In genomic region chr2:78388001-78388400, GRCm38 (mm10) we compare ENCODE assay signal across 15 mouse cellular contexts.
DNase-seq lines count a peak whose midpoint lies in the region; ATAC-seq and TF ChIP-seq lines count a peak whose summit lies in the region.
"Had no signal": no experiment of that assay in that cellular context is flagged by ENCODE, and none has a peak within 500 bp of the region (broad histone marks: within the 10 kb centered on the region; RNA-seq: fewer than 3 reads in every experiment).

No protein-coding gene starts in this region.

- H3K4me2 ChIP-seq in forebrain, embryonic 15.5 days (replicated peaks), result no peak overlapping the region
- H3K4me2 ChIP-seq in forebrain, embryonic 12.5 days, result no peak overlapping the region
- H3K4me2 ChIP-seq: heart, embryonic 15.5 days; limb, embryonic 13.5 days had no signal

- no peaks in the 10 kb centered on the region for H3K9me3 ChIP-seq in forebrain, embryonic 15.5 days
- no peaks in the 10 kb centered on the region for H3K9me3 ChIP-seq in forebrain, embryonic 12.5 days
- H3K9me3 ChIP-seq: heart, embryonic 15.5 days; limb, embryonic 13.5 days; midbrain, embryonic 10.5 days had no signal

- H3K36me3 ChIP-seq in forebrain, embryonic 15.5 days, result no peaks in the 10 kb centered on the region
- H3K36me3 ChIP-seq in forebrain, embryonic 12.5 days (replicated peaks), result no peaks in the 10 kb centered on the region
- H3K36me3 ChIP-seq: heart, embryonic 15.5 days; limb, embryonic 13.5 days; midbrain, embryonic 10.5 days had no signal

- DNase-seq in layer of hippocampus, adult 18-20 months (ENCODE audit: low spot score in 2 of 2), result peak; percentile 52 to 72
- peak; percentile 18 to 33 for DNase-seq in left cerebral cortex, postnatal 10 days (ENCODE audit: extremely low spot score in 1 of 2, low spot score in 2 of 2)
- peak; percentile 3 for DNase-seq in right cerebral cortex, postnatal 4 days
- no peak for DNase-seq in lung, adult 2 months
- DNase-seq in gastrocnemius, adult 18-20 months (ENCODE audit: low spot score), result no peak
- DNase-seq in cerebellum, adult 9-10 months, result no peak
- DNase-seq: adrenal gland, postnatal 25 days; cerebellum, adult 11 months had no signal

- intact Hi-C loops in left cerebral cortex, postnatal 10 days (cut with DNase I), result no loop called here

- no peak for TF ChIP-seq CTCF in lung, adult 2 months (IDR thresholded peaks at IDR 0.05; ENCODE audit: insufficient read depth, low read length)

- no peak overlapping the region for H3K9ac ChIP-seq in forebrain, embryonic 15.5 days (replicated peaks)
- no peak overlapping the region for H3K9ac ChIP-seq in forebrain, embryonic 12.5 days
- H3K9ac ChIP-seq: heart, embryonic 15.5 days; limb, embryonic 13.5 days had no signal

- 0 out of 2 replicates have a peak, but pooled peaks have one; percentile 51 for ATAC-seq in forebrain, embryonic 15.5 days (replicated peaks)
- no peak for ATAC-seq in forebrain, embryonic 12.5 days (ENCODE audit: low FRiP score)
- ATAC-seq: hindbrain, embryonic 16.5 days had no signal

- no peaks in the 10 kb centered on the region for H3K27me3 ChIP-seq in forebrain, embryonic 15.5 days
- H3K27me3 ChIP-seq in forebrain, embryonic 12.5 days, result no peaks in the 10 kb centered on the region
- H3K27me3 ChIP-seq: heart, embryonic 15.5 days; limb, embryonic 13.5 days had no signal

- 78% methylated on average over 4 of the region's 4 CpGs for WGBS in forebrain, embryonic 15.5 days
- WGBS in forebrain, embryonic 12.5 days, result 79% methylated on average over 4 of the region's 4 CpGs
- WGBS in lung, adult 2 months, result 59% methylated on average over 4 of the region's 4 CpGs

- H3K4me3 ChIP-seq in forebrain, embryonic 15.5 days, result no peak overlapping the region
- no peak overlapping the region for H3K4me3 ChIP-seq in forebrain, embryonic 12.5 days (replicated peaks)
- H3K4me3 ChIP-seq in lung, adult 2 months (replicated peaks; ENCODE audit: extremely low read depth, low read depth, low read length), result no peak overlapping the region
- H3K4me3 ChIP-seq: erythroblast, embryonic 14.5 days; heart, embryonic 15.5 days; limb, embryonic 13.5 days; midbrain, embryonic 10.5 days had no signal

- no peaks in the 10 kb centered on the region for H3K4me1 ChIP-seq in forebrain, embryonic 15.5 days
- H3K4me1 ChIP-seq in forebrain, embryonic 12.5 days, result no peaks in the 10 kb centered on the region; the same call in 1 of the 2 replicates
- no peaks in the 10 kb centered on the region for H3K4me1 ChIP-seq in lung, adult 2 months (ENCODE audit: control insufficient read depth, insufficient read depth, low read length)
- H3K4me1 ChIP-seq: heart, embryonic 15.5 days had no signal

- no peak for TF ChIP-seq POLR2A in lung, adult 2 months (IDR thresholded peaks at IDR 0.05; ENCODE audit: borderline replicate concordance, extremely low read depth, low read depth, low read length)

- no peak overlapping the region for H3K27ac ChIP-seq in forebrain, embryonic 15.5 days (replicated peaks)
- H3K27ac ChIP-seq in forebrain, embryonic 12.5 days, result no peak overlapping the region
- H3K27ac ChIP-seq: heart, embryonic 15.5 days; limb, embryonic 13.5 days; midbrain, embryonic 10.5 days had no signal

Comparison
In these comparisons a context has a peak if more than half of its experiments do, and no peak if none do; other contexts are left out.
1. DNase-seq: peak in layer of hippocampus, adult 18-20 months (2 of 2), left cerebral cortex, postnatal 10 days (2 of 2) and right cerebral cortex, postnatal 4 days (single experiment); none in lung, adult 2 months (single experiment), gastrocnemius, adult 18-20 months (single experiment) and cerebellum, adult 9-10 months (single experiment).